Mouse (Mus musculus) inflammation-experienced regulatory T-cells, adult 16 weeks (primary cell): Measurements from ENCODE around the gene Olfr1087. TPM values are rescaled to one million over a fixed set of nuclear protein-coding genes. Genes with fewer than 3 reads are reported as not detected.

Experiments
- polyA plus RNA-seq: library from polyadenylated mRNA; unstranded; fragments of 100-300 nt; shearing (Covaris generic); gene quantifications from one replicate; pipeline ENCODE4 v1.2.1, GENCODE M21; 2017

Gene Olfr1087
- polyA plus RNA-seq, result not detected

GRCm38 (mm10) chr2:86698295-86698694, at the start of gene Olfr1087:
Gene Olfr1087 (minus strand): TSS chr2:86698395.

DNA sequence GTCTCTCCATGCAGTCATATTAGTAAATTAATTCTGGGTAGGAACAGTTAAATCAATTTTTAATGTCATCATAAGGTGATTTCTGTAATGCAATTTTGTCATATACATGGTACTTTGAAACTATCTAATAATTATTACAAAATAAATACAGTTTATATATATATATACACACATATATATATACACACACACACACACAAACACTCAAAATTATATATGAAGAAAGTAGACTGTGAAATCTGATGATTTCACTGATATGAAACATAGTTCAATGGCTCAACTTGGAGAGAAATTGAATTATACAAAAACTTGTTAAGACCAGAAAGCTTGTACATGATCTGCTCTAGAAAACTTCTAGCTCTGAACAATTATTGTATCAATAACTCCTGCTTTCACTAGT, 35.4 kb upstream of the Olfr1087 start, which contains the start of gene Olfr1089:
Gene Olfr1089 (minus strand): TSS at position 101 of the 400 bp plus-strand sequence.

GRCm38 (mm10) chr2:86679992-86680391, 18.2 kb downstream of the Olfr1087 start, which contains the start of gene Olfr1086:
Gene Olfr1086 (minus strand): TSS chr2:86680092.

GRCm38 (mm10) chr2:86661919-86662318, 36.3 kb downstream of the Olfr1087 start, which contains the start of gene Olfr1085:
Gene Olfr1085 (minus strand): TSS chr2:86662019.

GRCm38 (mm10) chr2:86639625-86640024, 58.6 kb downstream of the Olfr1087 start, which contains the start of gene Olfr1084:
Gene Olfr1084 (minus strand): TSS chr2:86639725.

Other genes starting within 250 kb of the Olfr1087 start
- not detected for gene Olfr1065, start 247.8 kb downstream of the Olfr1087 start, polyA plus RNA-seq
- gene Olfr1066, start 242.1 kb downstream of the Olfr1087 start, polyA plus RNA-seq, result not detected
- gene Olfr228, start 211.0 kb downstream of the Olfr1087 start, polyA plus RNA-seq, result not detected
- gene Olfr1076, start 189.9 kb downstream of the Olfr1087 start, polyA plus RNA-seq, result not detected
- gene Olfr1079, start 155.9 kb downstream of the Olfr1087 start, polyA plus RNA-seq, result not detected
- gene Olfr1080, start 140.2 kb downstream of the Olfr1087 start, polyA plus RNA-seq, result not detected
- not detected for gene Olfr1082, start 99.4 kb downstream of the Olfr1087 start, polyA plus RNA-seq
- gene Olfr1084, start 58.7 kb downstream of the Olfr1087 start, polyA plus RNA-seq, result not detected
- not detected for gene Olfr1085, start 36.4 kb downstream of the Olfr1087 start, polyA plus RNA-seq
- gene Olfr1086, start 18.3 kb downstream of the Olfr1087 start, polyA plus RNA-seq, result not detected
- not detected for gene Olfr1089, start 35.3 kb upstream of the Olfr1087 start, polyA plus RNA-seq
- gene Olfr1090, start 60.6 kb upstream of the Olfr1087 start, polyA plus RNA-seq, result not detected
- gene Olfr1093, start 84.1 kb upstream of the Olfr1087 start, polyA plus RNA-seq, result not detected
- not detected for gene Olfr141, start 111.6 kb upstream of the Olfr1087 start, polyA plus RNA-seq
- gene Olfr1094, start 126.3 kb upstream of the Olfr1087 start, polyA plus RNA-seq, result not detected
- not detected for gene Olfr1095, start 153.3 kb upstream of the Olfr1087 start, polyA plus RNA-seq
- not detected for gene Gm13723, start 176.4 kb upstream of the Olfr1087 start, polyA plus RNA-seq
- gene Olfr1097, start 193.8 kb upstream of the Olfr1087 start, polyA plus RNA-seq, result not detected
- gene Olfr1098, start 226.2 kb upstream of the Olfr1087 start, polyA plus RNA-seq, result not detected